ENCODE assay signal across 13 mouse cellular contexts in genomic region chr13:21751417-21751816, GRCm38 (mm10). TPM values are rescaled to one million over a fixed set of nuclear protein-coding genes. Genes with fewer than 3 reads are reported as not detected.
DNase-seq lines count a peak whose midpoint lies in the region; ATAC-seq lines count a peak whose summit lies in the region.
"Had no signal": no experiment of that assay in that cellular context is flagged by ENCODE, and none has a peak within 500 bp of the region (broad histone marks: within the 10 kb centered on the region; RNA-seq: fewer than 3 reads in every experiment).

No protein-coding gene starts in this region.

- no peaks in the 10 kb centered on the region for H3K27me3 ChIP-seq in hindbrain, embryonic 12.5 days
- no peaks in the 10 kb centered on the region for H3K27me3 ChIP-seq in hindbrain, embryonic 13.5 days
- H3K27me3 ChIP-seq in limb, embryonic 13.5 days: no peaks in the 10 kb centered on the region

- no peak overlapping the region for H3K9ac ChIP-seq in hindbrain, embryonic 12.5 days
- no peak overlapping the region for H3K9ac ChIP-seq in hindbrain, embryonic 13.5 days
- no peak overlapping the region for H3K9ac ChIP-seq in limb, embryonic 13.5 days

- H3K4me1 ChIP-seq in hindbrain, embryonic 12.5 days: peaks cover 34% of the 10 kb centered on the region
- peaks cover 37% of the 10 kb centered on the region for H3K4me1 ChIP-seq in hindbrain, embryonic 13.5 days (replicated peaks)
- peaks cover 36% of the 10 kb centered on the region for H3K4me1 ChIP-seq in limb, embryonic 13.5 days

- ATAC-seq in hindbrain, embryonic 12.5 days (ENCODE audit: low FRiP score): no peak
- ATAC-seq in hindbrain, embryonic 13.5 days (ENCODE audit: low FRiP score): no peak
- no peak for ATAC-seq in limb, embryonic 13.5 days (ENCODE audit: low FRiP score, low read depth)

- H3K4me2 ChIP-seq in hindbrain, embryonic 12.5 days (replicated peaks): no peak overlapping the region
- H3K4me2 ChIP-seq in hindbrain, embryonic 13.5 days: no peak overlapping the region
- H3K4me2 ChIP-seq in limb, embryonic 13.5 days (replicated peaks): no peak overlapping the region

- no peaks in the 10 kb centered on the region for H3K9me3 ChIP-seq in hindbrain, embryonic 12.5 days (replicated peaks)
- H3K9me3 ChIP-seq in hindbrain, embryonic 13.5 days: no peaks in the 10 kb centered on the region
- no peaks in the 10 kb centered on the region for H3K9me3 ChIP-seq in limb, embryonic 13.5 days
- H3K9me3 ChIP-seq: G1E had no signal

- H3K27ac ChIP-seq in hindbrain, embryonic 12.5 days: 0 out of 2 replicates have a peak overlapping the region, but pooled peaks have one; percentile 23
- no peak overlapping the region for H3K27ac ChIP-seq in hindbrain, embryonic 13.5 days
- H3K27ac ChIP-seq in limb, embryonic 13.5 days: peak overlapping the region; percentile 93; the same call in 1 of the 2 replicates

- no peak overlapping the region for H3K4me3 ChIP-seq in hindbrain, embryonic 12.5 days
- H3K4me3 ChIP-seq in hindbrain, embryonic 13.5 days: no peak overlapping the region
- no peak overlapping the region for H3K4me3 ChIP-seq in limb, embryonic 13.5 days

- H3K36me3 ChIP-seq in hindbrain, embryonic 12.5 days: no peaks in the 10 kb centered on the region
- H3K36me3 ChIP-seq in hindbrain, embryonic 13.5 days: no peaks in the 10 kb centered on the region
- no peaks in the 10 kb centered on the region for H3K36me3 ChIP-seq in limb, embryonic 13.5 days
- H3K36me3 ChIP-seq: G1E had no signal

- DNase-seq in A20 (ENCODE audit: low read depth, low spot score): peak; percentile 29
- peak; percentile 54 for DNase-seq in c-Kit-positive CD71-positive TER-119-positive erythroid progenitor cells, embryonic 14.5 days (ENCODE audit: low spot score)
- DNase-seq in urinary bladder, postnatal 25 days (ENCODE audit: low spot score): no peak
- DNase-seq in layer of hippocampus, adult 9-10 months (ENCODE audit: low spot score): no peak
- DNase-seq in urinary bladder, adult 2 months (ENCODE audit: low spot score): no peak
- DNase-seq: adrenal gland, adult 8-10 months; cerebellum, postnatal 14 days; kidney, postnatal 10 days; thymus, postnatal 25 days had no signal

RNA-seq across cellular contexts. Expression of gene Hist1h4k, which starts 1.1 kb away (rescaled TPM):
- 2.9 TPM in 1 of 2 replicates, not detected in the other for polyA plus RNA-seq in hindbrain, embryonic 12.5 days (2016; fragmentation: Nextera tagmentation; extraction: Ambion mirVana)
- 1.6 and 2.7 TPM in 2 replicates for polyA plus RNA-seq in hindbrain, embryonic 13.5 days (2015; fragmentation: Nextera tagmentation; extraction: Ambion mirVana)
- 4.0 and 8.4 TPM in 2 replicates for polyA plus RNA-seq in limb, embryonic 13.5 days (2015; fragmentation: Nextera tagmentation; extraction: Ambion mirVana)
- polyA plus RNA-seq in urinary bladder, adult 2 months (2012; rRNA removed): 1.4 and 1.5 TPM in 2 replicates

RNA-seq across cellular contexts. Expression of gene Hist1h2ak, which starts 2.2 kb away (rescaled TPM):
- polyA plus RNA-seq in hindbrain, embryonic 12.5 days (2016; fragmentation: Nextera tagmentation; extraction: Ambion mirVana): 12.2 and 28.3 TPM in 2 replicates
- 10.4 and 11.4 TPM in 2 replicates for polyA plus RNA-seq in hindbrain, embryonic 13.5 days (2015; fragmentation: Nextera tagmentation; extraction: Ambion mirVana)
- 39.8 and 57.2 TPM in 2 replicates for polyA plus RNA-seq in limb, embryonic 13.5 days (2015; fragmentation: Nextera tagmentation; extraction: Ambion mirVana)
- polyA plus RNA-seq in urinary bladder, adult 2 months (2012; rRNA removed): 0.28 TPM in 1 of 2 replicates, not detected in the other

RNA-seq across cellular contexts. Expression of gene Hist1h2bn, which starts 2.5 kb away (rescaled TPM):
- polyA plus RNA-seq in hindbrain, embryonic 12.5 days (2016; fragmentation: Nextera tagmentation; extraction: Ambion mirVana): 2.2 and 2.8 TPM in 2 replicates
- 0.60 and 2.1 TPM in 2 replicates for polyA plus RNA-seq in hindbrain, embryonic 13.5 days (2015; fragmentation: Nextera tagmentation; extraction: Ambion mirVana)
- polyA plus RNA-seq in limb, embryonic 13.5 days (2015; fragmentation: Nextera tagmentation; extraction: Ambion mirVana): 4.4 and 5.9 TPM in 2 replicates
- 0.96 and 1.9 TPM in 2 replicates for polyA plus RNA-seq in urinary bladder, adult 2 months (2012; rRNA removed)

RNA-seq across cellular contexts. Expression of gene Hist1h4j, which starts 16.6 kb away (rescaled TPM):
- polyA plus RNA-seq in hindbrain, embryonic 12.5 days (2016; fragmentation: Nextera tagmentation; extraction: Ambion mirVana): 0.98 and 1.0 TPM in 2 replicates
- polyA plus RNA-seq in hindbrain, embryonic 13.5 days (2015; fragmentation: Nextera tagmentation; extraction: Ambion mirVana): 0.39 and 0.84 TPM in 2 replicates
- polyA plus RNA-seq in limb, embryonic 13.5 days (2015; fragmentation: Nextera tagmentation; extraction: Ambion mirVana): 1.2 and 1.3 TPM in 2 replicates
- 1.2 and 1.7 TPM in 2 replicates for polyA plus RNA-seq in urinary bladder, adult 2 months (2012; rRNA removed)

RNA-seq across cellular contexts. Expression of gene Hist1h1b, which starts 29.0 kb away (rescaled TPM):
- 23.2 and 23.6 TPM in 2 replicates for polyA plus RNA-seq in hindbrain, embryonic 12.5 days (2016; fragmentation: Nextera tagmentation; extraction: Ambion mirVana)
- polyA plus RNA-seq in hindbrain, embryonic 13.5 days (2015; fragmentation: Nextera tagmentation; extraction: Ambion mirVana): 5.5 and 7.8 TPM in 2 replicates
- 25.1 TPM in 2 replicates for polyA plus RNA-seq in limb, embryonic 13.5 days (2015; fragmentation: Nextera tagmentation; extraction: Ambion mirVana)
- polyA plus RNA-seq in urinary bladder, adult 2 months (2012; rRNA removed): 0.39 and 0.44 TPM in 2 replicates

Comparison
In these comparisons a context has a peak if more than half of its experiments do, and no peak if none do; other contexts are left out.
1. DNase-seq: peak in A20 (single experiment) and c-Kit-positive CD71-positive TER-119-positive erythroid progenitor cells, embryonic 14.5 days (single experiment); none in urinary bladder, postnatal 25 days (single experiment), layer of hippocampus, adult 9-10 months (single experiment) and urinary bladder, adult 2 months (single experiment).